Mouse (Mus musculus): Measurements from ENCODE around the gene Nfasc. TPM values are rescaled to one million over a fixed set of nuclear protein-coding genes. Genes with fewer than 3 reads are reported as not detected.

The Nfasc gene
- 0.02 TPM in 1 of 2 replicates, not detected in the other for polyA plus RNA-seq (2012)

DNA sequence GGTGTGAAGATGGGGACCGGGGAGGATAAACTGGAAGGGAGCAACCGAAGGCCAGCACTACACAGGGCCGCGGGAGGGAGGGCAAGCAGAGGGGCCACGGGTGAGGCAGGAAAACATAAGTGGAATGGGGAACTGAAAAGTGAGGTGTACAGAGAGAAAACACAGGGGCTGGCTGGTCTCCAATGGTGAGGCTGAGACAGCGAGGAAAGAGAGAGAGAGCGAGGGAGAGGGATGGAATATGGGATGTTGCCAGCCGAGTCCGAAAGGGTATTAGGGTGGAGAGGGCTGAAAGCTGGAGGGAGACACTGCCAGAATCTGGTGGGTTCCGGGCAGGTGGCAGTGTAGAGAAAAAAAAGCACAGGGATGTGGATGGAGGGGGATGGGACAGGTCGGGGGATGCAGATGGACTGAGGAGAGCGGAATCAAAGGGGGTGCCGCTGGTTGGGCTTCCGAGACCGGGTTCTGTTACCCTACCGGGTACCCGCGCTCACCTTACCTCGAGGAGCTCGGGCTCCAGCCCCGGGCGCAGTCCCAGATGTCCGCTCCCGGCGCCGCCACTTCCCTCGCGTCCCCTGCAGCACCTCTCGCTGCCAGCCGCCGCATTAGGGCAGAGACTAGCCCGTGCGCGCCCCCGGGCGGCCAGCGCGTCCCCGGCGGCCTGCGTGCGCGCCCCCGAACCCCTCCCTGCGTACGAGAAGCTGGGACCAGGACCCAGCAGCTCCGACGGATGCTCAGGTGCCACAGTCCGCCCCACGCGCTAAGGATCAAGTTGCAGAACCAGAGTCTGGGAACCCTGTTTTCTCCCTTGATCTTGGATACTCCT lies at the start of gene Nfasc:
TSS of gene Nfasc (minus strand) at position 623 of the 823 bp plus-strand sequence.
- TF ChIP-seq GATA1 (IDR thresholded peaks at IDR 0.05; ENCODE audit: low read length) (no peak), TAL1 (IDR thresholded peaks at IDR 0.05; ENCODE audit: low read length) (no peak)
- no peak within 1 kb of the TSS for H3K4me3 ChIP-seq (replicated peaks)
- peaks cover 39% of the 10 kb centered on the region for H3K27me3 ChIP-seq (ENCODE audit: control insufficient read depth)
- no peaks in the 10 kb centered on the region for H3K9me3 ChIP-seq (ENCODE audit: control insufficient read depth, low read length)
- H3K36me3 ChIP-seq (ENCODE audit: control insufficient read depth): no peaks in the 10 kb centered on the region
- H3K4me1 ChIP-seq (ENCODE audit: control insufficient read depth): no peaks in the 10 kb centered on the region

- Histone ChIP-seq H3K36me3 (ENCODE audit: control insufficient read depth) (no peaks in the 10 kb centered on the region), H3K9me3 (ENCODE audit: control insufficient read depth, low read length) (no peaks in the 10 kb centered on the region), H3K4me3 (replicated peaks) (no peak overlapping the region), H3K4me1 (ENCODE audit: control insufficient read depth) (no peaks in the 10 kb centered on the region), H3K27me3 (ENCODE audit: control insufficient read depth) (no peaks in the 10 kb centered on the region)
- TF ChIP-seq TAL1 (IDR thresholded peaks at IDR 0.05; ENCODE audit: low read length) (no peak), GATA1 (IDR thresholded peaks at IDR 0.05; ENCODE audit: low read length) (no peak)
Measured at GRCm38 (mm10) chr1:132791049-132791448, 49.5 kb upstream of the Nfasc start.

- Histone ChIP-seq H3K36me3 (ENCODE audit: control insufficient read depth) (no peaks in the 10 kb centered on the region), H3K9me3 (ENCODE audit: control insufficient read depth, low read length) (no peaks in the 10 kb centered on the region), H3K4me3 (replicated peaks) (no peak overlapping the region), H3K4me1 (ENCODE audit: control insufficient read depth) (no peaks in the 10 kb centered on the region), H3K27me3 (ENCODE audit: control insufficient read depth) (no peaks in the 10 kb centered on the region)
- TF ChIP-seq GATA1 (IDR thresholded peaks at IDR 0.05; ENCODE audit: low read length) (no peak), TAL1 (IDR thresholded peaks at IDR 0.05; ENCODE audit: low read length) (no peak)
Measured at GRCm38 (mm10) chr1:132786866-132787265, 45.3 kb upstream of the Nfasc start.

DNA sequence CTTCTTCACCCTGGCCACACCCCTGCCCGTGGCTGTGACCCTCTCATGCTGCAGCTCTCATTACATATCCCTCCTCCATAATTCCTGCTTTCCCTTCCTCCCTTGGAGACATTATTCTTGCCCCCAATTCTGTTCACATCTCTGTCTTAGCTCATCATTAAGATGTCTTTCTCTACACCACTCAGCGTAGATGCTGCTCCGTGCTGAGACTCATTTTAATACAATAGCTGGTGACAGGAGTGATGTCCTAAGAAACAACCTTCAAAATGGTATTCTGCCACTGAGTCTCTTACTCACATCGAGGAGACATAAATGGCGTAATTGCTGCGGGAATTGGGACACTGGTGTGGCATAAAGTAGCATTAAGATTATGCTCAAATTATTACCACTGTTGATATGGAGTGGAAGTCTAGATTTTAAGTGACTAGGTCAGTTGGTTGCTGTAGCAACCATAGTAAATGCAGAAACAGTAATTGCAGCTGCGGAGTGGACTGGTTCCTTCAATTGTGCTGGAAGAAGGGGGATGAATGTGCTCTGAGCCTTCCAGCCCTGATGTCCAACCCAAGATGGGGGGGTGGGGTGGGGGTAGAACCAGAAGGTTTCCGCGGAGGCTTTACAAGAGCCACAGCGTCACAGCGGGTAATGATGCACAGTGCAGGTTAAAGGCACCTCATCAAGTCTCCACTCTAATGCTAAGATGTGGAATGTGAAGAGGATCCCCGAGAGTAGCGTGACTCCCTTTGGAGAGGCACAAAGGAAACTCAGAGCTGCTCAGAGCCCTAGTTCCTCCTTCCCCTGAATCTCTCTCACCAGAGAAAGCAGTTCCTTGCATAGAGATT lies 40.2 kb upstream of the Nfasc start:
- Histone ChIP-seq H3K27me3 (ENCODE audit: control insufficient read depth) (no peaks in the 10 kb centered on the region), H3K4me1 (ENCODE audit: control insufficient read depth) (no peaks in the 10 kb centered on the region), H3K36me3 (ENCODE audit: control insufficient read depth) (no peaks in the 10 kb centered on the region), H3K4me3 (replicated peaks) (no peak overlapping the region), H3K9me3 (ENCODE audit: control insufficient read depth, low read length) (no peaks in the 10 kb centered on the region)
- TF ChIP-seq GATA1 (IDR thresholded peaks at IDR 0.05; ENCODE audit: low read length) (no peak), TAL1 (IDR thresholded peaks at IDR 0.05; ENCODE audit: low read length) (no peak)

DNA sequence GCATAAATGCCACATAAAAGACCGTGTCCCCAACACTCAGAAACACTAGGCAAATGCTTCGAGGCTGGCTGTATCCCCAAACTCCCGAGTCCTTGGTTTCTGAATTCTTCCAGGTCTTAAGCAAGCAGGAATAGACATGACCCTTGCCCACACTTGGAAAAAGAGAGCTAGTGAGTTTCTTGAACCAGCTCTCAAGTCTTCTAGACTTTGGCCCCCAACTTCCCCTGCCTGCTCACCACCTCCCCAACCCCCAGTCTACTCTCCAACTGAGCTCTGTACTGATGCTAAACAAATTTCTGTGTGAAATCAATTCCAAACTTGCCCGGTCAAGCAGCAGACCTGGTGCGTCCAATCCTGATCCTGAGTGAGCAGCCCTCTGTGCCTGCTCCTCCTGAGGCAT lies 39.4 kb upstream of the Nfasc start:
- TF ChIP-seq TAL1 (IDR thresholded peaks at IDR 0.05; ENCODE audit: low read length) (no peak), GATA1 (IDR thresholded peaks at IDR 0.05; ENCODE audit: low read length) (no peak)
- Histone ChIP-seq H3K4me3 (replicated peaks) (no peak overlapping the region), H3K36me3 (ENCODE audit: control insufficient read depth) (no peaks in the 10 kb centered on the region), H3K9me3 (ENCODE audit: control insufficient read depth, low read length) (no peaks in the 10 kb centered on the region), H3K4me1 (ENCODE audit: control insufficient read depth) (no peaks in the 10 kb centered on the region), H3K27me3 (ENCODE audit: control insufficient read depth) (no peaks in the 10 kb centered on the region)

DNA sequence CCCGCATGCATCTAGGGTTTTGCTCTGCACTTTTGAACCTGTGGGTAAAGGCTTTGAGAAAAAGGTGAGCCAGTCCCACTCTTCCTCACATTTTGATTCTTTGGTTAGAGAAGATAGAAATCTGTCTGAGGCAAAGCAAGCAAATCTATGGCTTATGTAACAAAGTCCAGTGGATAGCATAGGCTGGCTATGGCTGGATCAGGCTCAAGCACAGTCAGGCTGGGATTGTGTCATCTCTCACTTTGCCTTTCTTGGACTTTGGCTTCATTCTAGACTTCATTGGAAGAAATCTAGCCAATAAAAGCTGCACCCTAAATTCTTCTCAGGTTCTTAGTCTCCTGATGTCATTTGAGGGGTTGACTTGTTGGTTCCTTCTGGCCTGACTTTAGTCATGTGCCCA lies 38.7 kb upstream of the Nfasc start:
- H3K9me3 ChIP-seq (ENCODE audit: control insufficient read depth, low read length): no peaks in the 10 kb centered on the region
- no peaks in the 10 kb centered on the region for H3K36me3 ChIP-seq (ENCODE audit: control insufficient read depth)
- no peak overlapping the region for H3K4me3 ChIP-seq (replicated peaks)
- no peaks in the 10 kb centered on the region for H3K4me1 ChIP-seq (ENCODE audit: control insufficient read depth)
- no peaks in the 10 kb centered on the region for H3K27me3 ChIP-seq (ENCODE audit: control insufficient read depth)
- TF ChIP-seq GATA1 (IDR thresholded peaks at IDR 0.05; ENCODE audit: low read length): no peak
- no peak for TF ChIP-seq TAL1 (IDR thresholded peaks at IDR 0.05; ENCODE audit: low read length)

DNA sequence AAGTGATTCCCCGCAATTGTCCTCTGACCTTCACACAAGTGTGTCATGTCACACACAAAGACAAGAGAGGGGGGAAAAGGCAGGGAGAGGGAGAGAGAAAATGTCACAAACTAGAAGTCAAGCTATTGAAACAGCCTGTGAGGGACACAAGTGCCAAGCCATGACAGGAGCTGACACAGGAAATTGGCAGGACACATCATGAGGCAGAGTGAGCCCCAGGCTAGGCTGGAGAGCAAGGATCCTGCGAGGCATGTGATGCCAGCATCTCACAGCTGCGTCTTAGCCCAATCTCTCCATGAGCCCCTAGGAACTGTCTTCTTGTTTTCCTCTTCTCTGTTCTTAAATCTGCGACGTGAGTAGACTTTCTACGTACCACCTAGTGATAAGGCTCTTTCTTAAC lies 33.4 kb upstream of the Nfasc start:
- no peaks in the 10 kb centered on the region for H3K4me1 ChIP-seq (ENCODE audit: control insufficient read depth)
- no peaks in the 10 kb centered on the region for H3K9me3 ChIP-seq (ENCODE audit: control insufficient read depth, low read length)
- no peaks in the 10 kb centered on the region for H3K36me3 ChIP-seq (ENCODE audit: control insufficient read depth)
- no peaks in the 10 kb centered on the region for H3K27me3 ChIP-seq (ENCODE audit: control insufficient read depth)
- TF ChIP-seq GATA1 (IDR thresholded peaks at IDR 0.05; ENCODE audit: low read length) (no peak), TAL1 (IDR thresholded peaks at IDR 0.05; ENCODE audit: low read length) (no peak)
- H3K4me3 ChIP-seq (replicated peaks): no peak overlapping the region

DNA sequence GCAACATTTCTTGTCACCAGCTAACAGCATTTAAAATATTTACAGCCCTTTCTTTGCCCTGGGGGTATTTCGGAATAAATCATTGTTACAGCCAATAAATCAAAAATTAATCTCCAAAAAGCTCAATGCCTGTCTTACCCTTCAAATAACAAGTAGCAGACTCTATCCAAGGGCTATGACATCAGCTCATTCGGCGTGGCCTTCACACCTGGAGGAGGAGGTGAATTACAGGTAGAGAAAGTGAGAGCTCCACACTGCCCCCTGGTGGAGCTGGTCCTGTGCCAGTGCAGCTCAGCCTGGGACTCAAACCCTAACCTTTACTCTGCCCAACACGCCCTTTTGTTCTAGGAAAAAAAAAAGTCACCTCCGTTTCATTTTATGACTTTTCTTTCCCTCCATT lies 29.8 kb upstream of the Nfasc start:
- no peaks in the 10 kb centered on the region for H3K9me3 ChIP-seq (ENCODE audit: control insufficient read depth, low read length)
- no peaks in the 10 kb centered on the region for H3K27me3 ChIP-seq (ENCODE audit: control insufficient read depth)
- H3K4me1 ChIP-seq (ENCODE audit: control insufficient read depth): no peaks in the 10 kb centered on the region
- TF ChIP-seq GATA1 (IDR thresholded peaks at IDR 0.05; ENCODE audit: low read length): no peak
- no peak for TF ChIP-seq TAL1 (IDR thresholded peaks at IDR 0.05; ENCODE audit: low read length)
- H3K36me3 ChIP-seq (ENCODE audit: control insufficient read depth): no peaks in the 10 kb centered on the region
- no peak overlapping the region for H3K4me3 ChIP-seq (replicated peaks)

GRCm38 (mm10) chr1:132769559-132769958 lies 28.0 kb upstream of the Nfasc start:
- TF ChIP-seq TAL1 (IDR thresholded peaks at IDR 0.05; ENCODE audit: low read length): no peak
- TF ChIP-seq GATA1 (IDR thresholded peaks at IDR 0.05; ENCODE audit: low read length): no peak
- H3K9me3 ChIP-seq (ENCODE audit: control insufficient read depth, low read length): no peaks in the 10 kb centered on the region
- no peaks in the 10 kb centered on the region for H3K4me1 ChIP-seq (ENCODE audit: control insufficient read depth)
- no peaks in the 10 kb centered on the region for H3K36me3 ChIP-seq (ENCODE audit: control insufficient read depth)
- no peaks in the 10 kb centered on the region for H3K27me3 ChIP-seq (ENCODE audit: control insufficient read depth)
- H3K4me3 ChIP-seq (replicated peaks): no peak overlapping the region

Data from erythroblast, embryonic 14.5 days (primary cell).